Mouse (Mus musculus) midbrain, embryonic 15.5 days (tissue): ENCODE data around the gene Celf2. TPM values are rescaled to one million over a fixed set of nuclear protein-coding genes. Genes with fewer than 3 reads are reported as not detected.

ENCODE experiments used
- ATAC-seq: fragments of 200-750 bp; cut with Nextera tagmentation; replicated peaks from 2 replicates; pipeline ENCODE4 v1.8.0; 2017; ENCODE audit warnings: moderate TSS enrichment
- H3K27ac ChIP-seq: fragments of 300-500 bp; sonication (generic); 2 replicates; pipeline ENCODE4 v1.5.1; 2015; ENCODE audit warnings: mild to moderate bottlenecking, inconsistent platforms
- H3K27me3 ChIP-seq: fragments of 300-500 bp; sonication (generic); replicated peaks from 2 replicates; pipeline ENCODE4 v1.6.1; 2015; ENCODE audit warnings: inconsistent platforms
- H3K36me3 ChIP-seq: fragments of 300-500 bp; sonication (generic); replicated peaks from 2 replicates; pipeline ENCODE4 v1.6.1; 2015; ENCODE audit warnings: inconsistent platforms
- H3K4me1 ChIP-seq: fragments of 300-500 bp; sonication (generic); 2 replicates; pipeline ENCODE4 v1.6.1; 2015; ENCODE audit warnings: inconsistent platforms
- H3K4me2 ChIP-seq: fragments of 300-500 bp; sonication (generic); 2 replicates; pipeline ENCODE4 v1.6.1; 2015; ENCODE audit warnings: inconsistent platforms, mild to moderate bottlenecking, moderate library complexity
- H3K4me3 ChIP-seq: fragments of 300-500 bp; sonication (generic); 2 replicates; pipeline ENCODE4 v1.5.1; 2015; ENCODE audit warnings: mild to moderate bottlenecking, inconsistent platforms
- H3K9ac ChIP-seq: fragments of 300-500 bp; sonication (generic); 2 replicates; pipeline ENCODE4 v1.6.1; 2015; ENCODE audit warnings: mild to moderate bottlenecking, inconsistent platforms
- H3K9me3 ChIP-seq: fragments of 300-500 bp; sonication (generic); 2 replicates; pipeline ENCODE4 v1.6.1; 2016; ENCODE audit warnings: inconsistent platforms
- WGBS: fragments of 180-500 bp; shearing (Covaris S2); methylation state at CpG from one replicate; pipeline ENCODE4 v1.1.7; 2015; ENCODE audit warnings: mixed read lengths; 5-methylcytosine and 5-hydroxymethylcytosine counted together
- polyA plus RNA-seq: library from polyadenylated mRNA; unstranded; fragments of >200 nt; fragmentation: Nextera tagmentation; extraction: Ambion mirVana; gene quantifications from 2 replicates; pipeline ENCODE4 v1.2.1, GENCODE M21; 2015

Celf2 gene
- polyA plus RNA-seq, 1 experiment from 2014 or later = 190 TPM

- H3K4me1 ChIP-seq = no peaks in the 10 kb centered on the region
- H3K4me2 ChIP-seq = no peak overlapping the region
- H3K27me3 ChIP-seq = no peaks in the 10 kb centered on the region
- H3K9ac ChIP-seq = no peak overlapping the region
- no peaks in the 10 kb centered on the region for H3K9me3 ChIP-seq
- no peak for ATAC-seq
- no peaks in the 10 kb centered on the region for H3K36me3 ChIP-seq
- H3K27ac ChIP-seq = no peak overlapping the region
- no peak overlapping the region for H3K4me3 ChIP-seq
- 61% methylated on average over 4 of the region's 4 CpGs for WGBS
Measured at GRCm38 (mm10) chr2:7056401-7056800, 453.0 kb downstream of the Celf2 start.

- Histone ChIP-seq H3K27ac (no peak overlapping the region), H3K27me3 (no peaks in the 10 kb centered on the region), H3K9ac (no peak overlapping the region), H3K4me3 (no peak overlapping the region), H3K4me2 (no peak overlapping the region), H3K4me1 (no peaks in the 10 kb centered on the region), H3K36me3 (no peaks in the 10 kb centered on the region), H3K9me3 (no peaks in the 10 kb centered on the region)
- 40% methylated on average over 3 of the region's 3 CpGs for WGBS
- no peak for ATAC-seq
Measured at GRCm38 (mm10) chr2:7055958-7056357, 453.4 kb downstream of the Celf2 start.

GRCm38 (mm10) chr2:7051090-7051489, 458.3 kb downstream of the Celf2 start:
- Histone ChIP-seq H3K9ac (no peak overlapping the region), H3K4me3 (no peak overlapping the region), H3K36me3 (no peaks in the 10 kb centered on the region), H3K27ac (no peak overlapping the region), H3K4me1 (0 out of 2 replicates have a peak, but pooled peaks cover 2% of the 10 kb centered on the region), H3K27me3 (no peaks in the 10 kb centered on the region), H3K9me3 (no peaks in the 10 kb centered on the region; the same call in 1 of the 2 replicates), H3K4me2 (no peak overlapping the region)
- ATAC-seq = no peak
- 92% methylated on average over 5 of the region's 5 CpGs for WGBS

GRCm38 (mm10) chr2:7046155-7046554, 463.2 kb downstream of the Celf2 start:
- WGBS = 2% methylated on average over 1 of the region's 1 CpGs
- Histone ChIP-seq H3K9me3 (no peaks in the 10 kb centered on the region; the same call in 1 of the 2 replicates), H3K27ac (no peak overlapping the region), H3K4me3 (no peak overlapping the region), H3K36me3 (no peaks in the 10 kb centered on the region), H3K27me3 (no peaks in the 10 kb centered on the region), H3K4me2 (no peak overlapping the region), H3K9ac (no peak overlapping the region), H3K4me1 (0 out of 2 replicates have a peak, but pooled peaks cover 4% of the 10 kb centered on the region)
- ATAC-seq = no peak

- H3K4me1 ChIP-seq = 0 out of 2 replicates have a peak, but pooled peaks cover 4% of the 10 kb centered on the region
- ATAC-seq = no peak
- no peak overlapping the region for H3K4me3 ChIP-seq
- no peak overlapping the region; the same call in 1 of the 2 replicates for H3K27ac ChIP-seq
- no peaks in the 10 kb centered on the region for H3K36me3 ChIP-seq
- no peak overlapping the region for H3K4me2 ChIP-seq
- 40% methylated on average over 4 of the region's 4 CpGs for WGBS
- H3K9ac ChIP-seq = no peak overlapping the region
- no peaks in the 10 kb centered on the region for H3K27me3 ChIP-seq
- H3K9me3 ChIP-seq = no peaks in the 10 kb centered on the region; the same call in 1 of the 2 replicates
Measured at GRCm38 (mm10) chr2:7045531-7045930, 463.8 kb downstream of the Celf2 start.

GRCm38 (mm10) chr2:7043770-7044459, 465.4 kb downstream of the Celf2 start:
- Histone ChIP-seq H3K27me3 (no peaks in the 10 kb centered on the region), H3K9me3 (no peaks in the 10 kb centered on the region; the same call in 1 of the 2 replicates), H3K4me2 (no peak overlapping the region), H3K9ac (no peak overlapping the region), H3K36me3 (no peaks in the 10 kb centered on the region), H3K27ac (no peak overlapping the region), H3K4me1 (0 out of 2 replicates have a peak, but pooled peaks cover 4% of the 10 kb centered on the region), H3K4me3 (no peak overlapping the region)
- ATAC-seq = no peak
- WGBS = 44% methylated on average over 6 of the region's 6 CpGs

- Histone ChIP-seq H3K9ac (no peak overlapping the region), H3K4me1 (no peaks in the 10 kb centered on the region), H3K27ac (no peak overlapping the region), H3K4me2 (no peak overlapping the region), H3K27me3 (no peaks in the 10 kb centered on the region), H3K9me3 (no peaks in the 10 kb centered on the region), H3K36me3 (no peaks in the 10 kb centered on the region), H3K4me3 (no peak overlapping the region)
- no peak for ATAC-seq
- WGBS = 73% methylated on average over 1 of the region's 1 CpGs
Measured at GRCm38 (mm10) chr2:7040940-7041339, 468.4 kb downstream of the Celf2 start.

GRCm38 (mm10) chr2:7038991-7039390, 470.4 kb downstream of the Celf2 start:
- H3K36me3 ChIP-seq = no peaks in the 10 kb centered on the region
- H3K4me3 ChIP-seq = no peak overlapping the region
- no peak for ATAC-seq
- no peak overlapping the region for H3K27ac ChIP-seq
- H3K27me3 ChIP-seq = no peaks in the 10 kb centered on the region
- no peak overlapping the region for H3K4me2 ChIP-seq
- H3K9ac ChIP-seq = no peak overlapping the region
- H3K9me3 ChIP-seq = no peaks in the 10 kb centered on the region
- 86% methylated on average over 4 of the region's 4 CpGs for WGBS
- H3K4me1 ChIP-seq = no peaks in the 10 kb centered on the region

- WGBS = 91% methylated on average over 1 of the region's 1 CpGs
- Histone ChIP-seq H3K4me3 (no peak overlapping the region), H3K9me3 (no peaks in the 10 kb centered on the region), H3K36me3 (no peaks in the 10 kb centered on the region), H3K27ac (no peak overlapping the region), H3K4me1 (no peaks in the 10 kb centered on the region), H3K4me2 (no peak overlapping the region), H3K27me3 (no peaks in the 10 kb centered on the region), H3K9ac (no peak overlapping the region)
- ATAC-seq = no peak
Measured at GRCm38 (mm10) chr2:7031389-7031788, 478.0 kb downstream of the Celf2 start.

- Histone ChIP-seq H3K4me2 (no peak overlapping the region), H3K9ac (no peak overlapping the region), H3K4me1 (no peaks in the 10 kb centered on the region), H3K27me3 (no peaks in the 10 kb centered on the region), H3K4me3 (no peak overlapping the region), H3K9me3 (no peaks in the 10 kb centered on the region), H3K36me3 (no peaks in the 10 kb centered on the region), H3K27ac (no peak overlapping the region)
- no peak for ATAC-seq
- WGBS = 90% methylated on average over 1 of the region's 1 CpGs
Measured at GRCm38 (mm10) chr2:7026737-7027136, 482.6 kb downstream of the Celf2 start.

- H3K36me3 ChIP-seq = no peaks in the 10 kb centered on the region
- 73% methylated on average over 5 of the region's 5 CpGs for WGBS
- H3K4me3 ChIP-seq = no peak overlapping the region
- no peaks in the 10 kb centered on the region for H3K4me1 ChIP-seq
- no peaks in the 10 kb centered on the region for H3K9me3 ChIP-seq
- H3K9ac ChIP-seq = no peak overlapping the region
- no peak for ATAC-seq
- no peak overlapping the region for H3K27ac ChIP-seq
- no peak overlapping the region for H3K4me2 ChIP-seq
- H3K27me3 ChIP-seq = no peaks in the 10 kb centered on the region
Measured at GRCm38 (mm10) chr2:7025594-7025993, 483.8 kb downstream of the Celf2 start.

- H3K36me3 ChIP-seq = no peaks in the 10 kb centered on the region
- no peaks in the 10 kb centered on the region for H3K9me3 ChIP-seq
- 52% methylated on average over 3 of the region's 3 CpGs for WGBS
- ATAC-seq = no peak
- no peaks in the 10 kb centered on the region for H3K27me3 ChIP-seq
- no peaks in the 10 kb centered on the region for H3K4me1 ChIP-seq
- no peak overlapping the region for H3K9ac ChIP-seq
- H3K4me3 ChIP-seq = no peak overlapping the region
- H3K4me2 ChIP-seq = no peak overlapping the region
- H3K27ac ChIP-seq = no peak overlapping the region
Measured at GRCm38 (mm10) chr2:7022184-7022583, 487.2 kb downstream of the Celf2 start.
